Mouse (Mus musculus): ENCODE measurements around the gene Coro6.

The Coro6 gene

GRCm38 (mm10) chr11:77464684-77465083 lies 2.5 kb downstream of the Coro6 start:
- no peak for DNase-seq (ENCODE audit: low read depth)

GRCm38 (mm10) chr11:77465111-77465510 lies 2.9 kb downstream of the Coro6 start:
- DNase-seq (ENCODE audit: low read depth): no peak

- DNase-seq (ENCODE audit: low read depth): no peak
Measured at GRCm38 (mm10) chr11:77466544-77466943, 4.3 kb downstream of the Coro6 start.

GRCm38 (mm10) chr11:77467157-77467556 lies 4.9 kb downstream of the Coro6 start:
- peak; percentile 59 for DNase-seq (ENCODE audit: low read depth)

- DNase-seq (ENCODE audit: low read depth): peak; percentile 72
Measured at GRCm38 (mm10) chr11:77467784-77468183, 5.6 kb downstream of the Coro6 start.

GRCm38 (mm10) chr11:77468397-77468796 lies 6.2 kb downstream of the Coro6 start:
- no peak for DNase-seq (ENCODE audit: low read depth)

- DNase-seq (ENCODE audit: low read depth): no peak
Measured at GRCm38 (mm10) chr11:77471407-77471806, 9.2 kb downstream of the Coro6 start.

GRCm38 (mm10) chr11:77472775-77473174 lies 10.6 kb downstream of the Coro6 start:
- DNase-seq (ENCODE audit: low read depth): no peak

- no peak for DNase-seq (ENCODE audit: low read depth)
Measured at GRCm38 (mm10) chr11:77476216-77476615, 14.0 kb downstream of the Coro6 start.

- no peak for DNase-seq (ENCODE audit: low read depth)
Measured at GRCm38 (mm10) chr11:77476895-77477294, 14.7 kb downstream of the Coro6 start.

- DNase-seq (ENCODE audit: low read depth): no peak
Measured at GRCm38 (mm10) chr11:77483043-77483442, 20.8 kb downstream of the Coro6 start.

GRCm38 (mm10) chr11:77483510-77484255 lies 21.5 kb downstream of the Coro6 start:
- no peak for DNase-seq (ENCODE audit: low read depth)

- DNase-seq (ENCODE audit: low read depth): no peak
Measured at GRCm38 (mm10) chr11:77485229-77485628, 23.0 kb downstream of the Coro6 start.

- DNase-seq (ENCODE audit: low read depth): no peak
Measured at GRCm38 (mm10) chr11:77486798-77487197, 24.6 kb downstream of the Coro6 start.

- DNase-seq (ENCODE audit: low read depth): no peak
Measured at GRCm38 (mm10) chr11:77488771-77489581, 26.8 kb downstream of the Coro6 start.

GRCm38 (mm10) chr11:77489591-77490235 lies 27.5 kb downstream of the Coro6 start, which contains the start of gene Ankrd13b:
Gene Ankrd13b (minus strand): TSS chr11:77489678.
- no peak for DNase-seq (ENCODE audit: low read depth)

GRCm38 (mm10) chr11:77490451-77490850 lies 28.2 kb downstream of the Coro6 start:
- no peak for DNase-seq (ENCODE audit: low read depth)

GRCm38 (mm10) chr11:77491123-77491501 lies 28.9 kb downstream of the Coro6 start:
- no peak for DNase-seq (ENCODE audit: low read depth)

GRCm38 (mm10) chr11:77491502-77492291 lies 29.5 kb downstream of the Coro6 start:
- DNase-seq (ENCODE audit: low read depth): no peak

GRCm38 (mm10) chr11:77492311-77492871 lies 30.2 kb downstream of the Coro6 start:
- DNase-seq (ENCODE audit: low read depth): no peak

- no peak for DNase-seq (ENCODE audit: low read depth)
Measured at GRCm38 (mm10) chr11:77492911-77493332, 30.7 kb downstream of the Coro6 start.

Measured in c-Kit-positive CD71-negative TER-119-negative erythroid progenitor cells, embryonic 14.5 days (primary cell).